Mouse (Mus musculus): Measurements from ENCODE around the gene BC004004. TPM values are rescaled to one million over a fixed set of nuclear protein-coding genes. Genes with fewer than 3 reads are reported as not detected.
"Not testable (repeated sequence)": the region's sequence is repeated elsewhere in the genome, so short reads cannot be mapped to it uniquely, and the experiment has no call there.

The BC004004 gene
- polyA plus RNA-seq, 1 experiment from 2014 or later = 79.4 TPM

DNA sequence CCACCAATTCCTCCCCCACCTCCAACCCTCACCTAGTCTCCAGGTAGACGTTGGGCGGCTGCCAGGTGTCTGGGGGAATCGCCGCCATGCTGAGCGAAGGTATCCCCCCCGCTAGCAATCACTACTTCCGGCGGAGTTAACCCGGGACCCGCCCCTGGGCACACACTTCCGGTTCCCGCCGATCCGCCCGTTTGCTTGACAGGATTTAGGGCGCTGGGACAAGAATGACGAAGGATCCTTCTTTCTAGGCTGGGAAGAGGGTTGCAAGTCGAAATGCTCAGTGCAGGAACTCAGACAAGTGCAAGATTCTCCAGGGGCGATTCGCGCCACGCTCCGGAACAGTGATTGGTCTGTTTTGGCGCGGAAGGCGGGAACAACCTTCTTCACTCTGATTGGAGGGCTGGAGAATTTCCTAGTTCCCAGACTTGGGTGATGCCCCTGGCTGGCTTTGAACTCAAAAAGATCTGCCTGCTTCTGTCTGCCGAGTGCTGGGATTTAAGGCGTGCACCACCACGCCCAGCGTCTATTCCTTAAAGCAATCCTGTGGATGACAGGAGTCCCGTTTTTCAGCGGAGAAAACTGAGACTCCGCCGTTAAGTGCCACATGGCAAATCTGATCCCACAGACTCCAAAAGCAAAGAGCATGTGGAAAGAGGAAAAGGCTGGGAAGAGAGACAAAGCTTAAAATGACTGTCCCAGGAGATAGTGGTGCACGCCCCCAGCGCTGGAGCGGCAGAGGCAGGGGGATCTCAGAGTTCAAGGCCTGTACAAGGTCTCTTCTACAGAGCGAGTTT lies 4.6 kb upstream of the BC004004 start, which contains the start of gene Ppil1:
Gene Ppil1, minus strand, starts transcription at position 347 of the 794 bp plus-strand sequence.
- H3K27ac ChIP-seq (ENCODE audit: low read depth, low read length) = peak within 1 kb of the TSS; percentile 94
- no peaks in the 10 kb centered on the region for H3K9me3 ChIP-seq (ENCODE audit: control insufficient read depth, low read length)
- peak within 1 kb of the TSS; percentile 79 for H3K9ac ChIP-seq (ENCODE audit: low read depth, low read length)
- peak within 1 kb of the TSS; percentile 30 for H3K4me2 ChIP-seq (replicated peaks; ENCODE audit: low read depth, low read length)
- peak within 1 kb of the TSS; percentile 86 for H3K4me3 ChIP-seq (ENCODE audit: low read depth, low read length)
- no peaks in the 10 kb centered on the region for H3K36me3 ChIP-seq (ENCODE audit: control insufficient read depth, insufficient read depth, low read length)
- H3K27me3 ChIP-seq (ENCODE audit: control insufficient read depth, insufficient read depth, low read length) = no peaks in the 10 kb centered on the region
- 7% methylated on average over 38 of the region's 38 CpGs for WGBS
- peak; percentile 88 for DNase-seq (ENCODE audit: low spot score)
- peak; percentile 68 for ATAC-seq (ENCODE audit: low FRiP score)
- 0 out of 2 replicates have a peak, but pooled peaks cover 5% of the 10 kb centered on the region for H3K4me1 ChIP-seq (replicated peaks; ENCODE audit: control insufficient read depth, insufficient read depth, low read length)

DNA sequence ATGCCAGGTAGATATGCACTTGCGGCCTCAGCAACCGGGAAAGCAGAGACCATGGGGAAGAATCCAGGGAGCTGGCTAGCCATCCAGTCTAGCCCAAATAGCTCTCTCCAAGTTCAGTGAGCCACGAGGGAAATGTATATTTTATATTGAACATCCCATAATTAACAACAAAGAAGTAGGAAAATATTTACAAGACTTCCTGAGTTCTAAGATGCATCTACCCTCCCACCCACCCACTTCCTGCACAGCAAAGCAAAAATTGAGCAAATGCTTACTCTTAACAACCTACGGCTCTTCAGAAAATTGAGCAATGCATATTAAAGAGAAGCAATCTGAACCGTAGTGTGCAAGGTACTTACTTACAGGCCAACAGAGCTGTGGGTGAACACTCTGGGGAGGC lies 3.8 kb upstream of the BC004004 start:
- Histone ChIP-seq H3K9ac (ENCODE audit: low read depth, low read length) (peak overlapping the region; percentile 79), H3K27me3 (ENCODE audit: control insufficient read depth, insufficient read depth, low read length) (no peaks in the 10 kb centered on the region), H3K4me1 (replicated peaks; ENCODE audit: control insufficient read depth, insufficient read depth, low read length) (0 out of 2 replicates have a peak, but pooled peaks cover 5% of the 10 kb centered on the region), H3K4me3 (ENCODE audit: low read depth, low read length) (no peak overlapping the region), H3K36me3 (ENCODE audit: control insufficient read depth, insufficient read depth, low read length) (no peaks in the 10 kb centered on the region), H3K27ac (ENCODE audit: low read depth, low read length) (peak overlapping the region; percentile 94; the same call in 1 of the 2 replicates), H3K9me3 (ENCODE audit: control insufficient read depth, low read length) (no peaks in the 10 kb centered on the region), H3K4me2 (replicated peaks; ENCODE audit: low read depth, low read length) (peak overlapping the region; percentile 30; the same call in 1 of the 2 replicates)
- no peak for DNase-seq (ENCODE audit: low spot score)
- 85% methylated on average over 5 of the region's 5 CpGs for WGBS
- ATAC-seq (ENCODE audit: low FRiP score) = no peak

DNA sequence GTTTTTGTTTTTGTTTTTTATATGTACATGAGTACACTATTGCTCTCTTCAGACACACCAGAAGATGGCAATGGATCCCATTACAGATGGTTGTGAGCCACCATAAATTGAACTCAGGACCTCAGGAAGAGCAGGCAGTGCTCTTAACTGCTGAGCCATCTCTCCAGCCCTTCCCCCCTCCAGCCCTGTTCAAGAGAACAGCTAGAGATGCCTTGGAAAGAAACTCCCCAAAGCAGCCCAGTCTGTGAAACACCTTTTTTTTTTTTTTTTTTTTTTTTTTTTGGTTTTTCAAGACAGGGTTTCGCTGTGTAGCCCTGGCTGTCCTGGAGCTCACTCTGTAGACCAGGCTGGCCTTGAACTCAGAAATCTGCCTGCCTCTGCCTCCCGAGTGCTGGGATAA lies 1.5 kb upstream of the BC004004 start:
- 81% methylated on average over 2 of the region's 2 CpGs for WGBS

DNA sequence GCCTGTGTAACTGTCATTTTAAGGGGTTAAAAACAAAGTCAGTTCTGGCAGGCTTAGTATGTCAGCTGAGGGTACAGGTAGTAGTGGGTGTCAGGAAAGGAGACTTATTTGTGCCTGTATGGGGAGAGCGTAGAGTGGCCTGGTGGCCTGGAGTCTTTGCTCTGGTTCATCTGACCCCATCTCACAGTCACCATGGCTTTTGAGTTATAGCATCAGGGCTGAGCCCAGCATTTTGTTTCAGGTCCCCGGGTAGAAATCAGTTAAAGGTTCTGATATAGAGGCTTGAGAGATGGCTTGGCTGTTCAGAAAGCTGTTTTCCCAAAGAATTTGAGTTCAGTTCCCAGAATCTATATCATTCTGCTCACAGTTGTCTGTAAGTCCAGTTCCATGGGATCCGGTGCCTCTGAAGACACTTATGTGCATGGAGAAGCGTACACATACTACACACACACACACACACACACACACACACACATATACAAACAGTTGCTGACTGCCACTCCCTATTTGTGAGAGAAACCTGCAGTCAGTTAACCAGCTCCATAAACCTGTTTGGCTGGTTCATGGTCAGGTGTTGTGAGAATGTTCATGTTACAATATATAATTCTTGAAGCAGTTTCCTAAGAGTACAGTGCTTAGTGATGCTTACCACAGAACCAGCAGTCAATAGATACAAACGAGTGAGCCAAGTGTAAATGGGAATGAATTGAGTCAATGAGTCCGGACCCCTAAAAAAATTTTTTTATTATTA lies 482 bp upstream of the BC004004 start:
- Histone ChIP-seq H3K9ac (ENCODE audit: low read depth, low read length) (no peak overlapping the region), H3K36me3 (ENCODE audit: control insufficient read depth, insufficient read depth, low read length) (no peaks in the 10 kb centered on the region), H3K9me3 (ENCODE audit: control insufficient read depth, low read length) (no peaks in the 10 kb centered on the region), H3K27ac (ENCODE audit: low read depth, low read length) (no peak overlapping the region; the same call in 1 of the 2 replicates), H3K4me2 (replicated peaks; ENCODE audit: low read depth, low read length) (peak overlapping the region; percentile 19; the same call in 1 of the 2 replicates), H3K27me3 (ENCODE audit: control insufficient read depth, insufficient read depth, low read length) (no peaks in the 10 kb centered on the region), H3K4me1 (replicated peaks; ENCODE audit: control insufficient read depth, insufficient read depth, low read length) (0 out of 2 replicates have a peak, but pooled peaks cover 3% of the 10 kb centered on the region), H3K4me3 (ENCODE audit: low read depth, low read length) (peak overlapping the region; percentile 84)
- no peak for DNase-seq (ENCODE audit: low spot score)
- WGBS = 61% methylated on average over 6 of the region's 6 CpGs
- peak; percentile 43; the same call in 1 of the 2 replicates for ATAC-seq (ENCODE audit: low FRiP score)

More for the DNA sequence above, 1.5 kb upstream of the BC004004 start:
- not testable (repeated sequence) for DNase-seq (ENCODE audit: low spot score); H3K36me3 ChIP-seq (ENCODE audit: control insufficient read depth, insufficient read depth, low read length); H3K9me3 ChIP-seq (ENCODE audit: control insufficient read depth, low read length); ATAC-seq (ENCODE audit: low FRiP score); H3K4me3 ChIP-seq (ENCODE audit: low read depth, low read length); H3K27ac ChIP-seq (ENCODE audit: low read depth, low read length); H3K4me1 ChIP-seq (replicated peaks; ENCODE audit: control insufficient read depth, insufficient read depth, low read length); H3K27me3 ChIP-seq (ENCODE audit: control insufficient read depth, insufficient read depth, low read length); H3K9ac ChIP-seq (ENCODE audit: low read depth, low read length); H3K4me2 ChIP-seq (replicated peaks; ENCODE audit: low read depth, low read length)

GRCm38 (mm10) chr17:29269349-29269706 lies 740 bp downstream of the BC004004 start:
- Histone ChIP-seq H3K36me3 (ENCODE audit: control insufficient read depth, insufficient read depth, low read length) (no peaks in the 10 kb centered on the region), H3K9ac (ENCODE audit: low read depth, low read length) (peak overlapping the region; percentile 96), H3K9me3 (ENCODE audit: control insufficient read depth, low read length) (no peaks in the 10 kb centered on the region), H3K4me1 (replicated peaks; ENCODE audit: control insufficient read depth, insufficient read depth, low read length) (0 out of 2 replicates have a peak, but pooled peaks cover 3% of the 10 kb centered on the region), H3K4me2 (replicated peaks; ENCODE audit: low read depth, low read length) (peak overlapping the region; percentile 75), H3K27me3 (ENCODE audit: control insufficient read depth, insufficient read depth, low read length) (no peaks in the 10 kb centered on the region), H3K27ac (ENCODE audit: low read depth, low read length) (peak overlapping the region; percentile 89), H3K4me3 (ENCODE audit: low read depth, low read length) (peak overlapping the region; percentile 84)
- WGBS = 29% methylated on average over 10 of the region's 10 CpGs
- ATAC-seq (ENCODE audit: low FRiP score) (no peak), DNase-seq (ENCODE audit: low spot score) (no peak)

- Histone ChIP-seq H3K27me3 (ENCODE audit: control insufficient read depth, insufficient read depth, low read length) (no peaks in the 10 kb centered on the region), H3K4me1 (replicated peaks; ENCODE audit: control insufficient read depth, insufficient read depth, low read length) (no peaks in the 10 kb centered on the region), H3K4me2 (replicated peaks; ENCODE audit: low read depth, low read length) (no peak overlapping the region; the same call in 1 of the 2 replicates), H3K36me3 (ENCODE audit: control insufficient read depth, insufficient read depth, low read length) (no peaks in the 10 kb centered on the region), H3K27ac (ENCODE audit: low read depth, low read length) (no peak overlapping the region), H3K9me3 (ENCODE audit: control insufficient read depth, low read length) (no peaks in the 10 kb centered on the region), H3K9ac (ENCODE audit: low read depth, low read length) (no peak overlapping the region), H3K4me3 (ENCODE audit: low read depth, low read length) (no peak overlapping the region)
- no peak for ATAC-seq (ENCODE audit: low FRiP score)
- DNase-seq (ENCODE audit: low spot score) = no peak
- 92% methylated on average over 9 of the region's 9 CpGs for WGBS
These were observed 1.6 kb downstream of the BC004004 start for GRCm38 (mm10) chr17:29270148-29270698.

- 80% methylated on average over 7 of the region's 7 CpGs for WGBS
These were observed 4.6 kb downstream of the BC004004 start for GRCm38 (mm10) chr17:29273156-29273555.

DNA sequence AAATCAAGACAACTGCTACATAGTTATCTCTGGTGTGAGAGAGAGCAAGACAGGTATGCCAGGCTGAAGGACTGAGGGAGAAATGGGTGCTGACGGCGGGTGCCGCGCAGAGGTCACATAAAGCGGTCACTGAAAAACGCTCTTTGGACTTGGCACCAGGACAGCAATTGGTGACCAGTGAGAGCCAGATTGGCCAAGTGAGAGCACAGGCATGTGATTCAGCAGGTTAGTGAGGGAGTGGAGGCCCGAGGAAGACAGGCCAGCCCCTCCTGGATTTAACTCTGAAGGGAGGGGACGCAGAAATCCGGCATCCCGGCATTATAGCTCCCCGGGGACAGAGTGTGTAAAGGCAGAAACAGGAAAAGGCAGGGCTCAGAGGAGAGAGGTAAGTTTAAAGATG lies 5.3 kb downstream of the BC004004 start:
- Histone ChIP-seq H3K4me2 (replicated peaks; ENCODE audit: low read depth, low read length) (no peak overlapping the region), H3K36me3 (ENCODE audit: control insufficient read depth, insufficient read depth, low read length) (no peaks in the 10 kb centered on the region), H3K27ac (ENCODE audit: low read depth, low read length) (no peak overlapping the region), H3K9me3 (ENCODE audit: control insufficient read depth, low read length) (no peaks in the 10 kb centered on the region), H3K4me1 (replicated peaks; ENCODE audit: control insufficient read depth, insufficient read depth, low read length) (no peaks in the 10 kb centered on the region), H3K27me3 (ENCODE audit: control insufficient read depth, insufficient read depth, low read length) (no peaks in the 10 kb centered on the region), H3K9ac (ENCODE audit: low read depth, low read length) (no peak overlapping the region), H3K4me3 (ENCODE audit: low read depth, low read length) (no peak overlapping the region)
- no peak for DNase-seq (ENCODE audit: low spot score)
- WGBS = 84% methylated on average over 11 of the region's 11 CpGs
- ATAC-seq (ENCODE audit: low FRiP score) = no peak

More at GRCm38 (mm10) chr17:29273156-29273555, 4.6 kb downstream of the BC004004 start:
- no peak overlapping the region for H3K9ac ChIP-seq (ENCODE audit: low read depth, low read length)
- H3K4me2 ChIP-seq (replicated peaks; ENCODE audit: low read depth, low read length) = no peak overlapping the region
- DNase-seq (ENCODE audit: low spot score) (no peak), ATAC-seq (ENCODE audit: low FRiP score) (no peak)
- H3K4me3 ChIP-seq (ENCODE audit: low read depth, low read length) = no peak overlapping the region
- H3K27ac ChIP-seq (ENCODE audit: low read depth, low read length) = no peak overlapping the region
- no peaks in the 10 kb centered on the region for H3K27me3 ChIP-seq (ENCODE audit: control insufficient read depth, insufficient read depth, low read length)
- H3K36me3 ChIP-seq (ENCODE audit: control insufficient read depth, insufficient read depth, low read length) = no peaks in the 10 kb centered on the region
- no peaks in the 10 kb centered on the region for H3K4me1 ChIP-seq (replicated peaks; ENCODE audit: control insufficient read depth, insufficient read depth, low read length)
- H3K9me3 ChIP-seq (ENCODE audit: control insufficient read depth, low read length) = no peaks in the 10 kb centered on the region
